Mouse (Mus musculus) heart, postnatal 0 days (tissue): ENCODE measurements around the gene Rnf40. TPM values are rescaled to one million over a fixed set of nuclear protein-coding genes. Genes with fewer than 3 reads are reported as not detected.

ENCODE experiments used
- ATAC-seq: fragments of 200-750 bp; cut with Nextera tagmentation; 2 replicates; pipeline ENCODE4 v1.8.0; 2017; ENCODE audit warnings: low read depth, moderate number of reproducible peaks, moderate library complexity; ENCODE audit not compliant: insufficient read depth
- DNase-seq: peaks from one replicate; pipeline ENCODE4 v3.0.0-alpha.2; 2016; ENCODE audit warnings: low spot score
- H3K27ac ChIP-seq: fragments of 300-500 bp; sonication (generic); 2 replicates; pipeline ENCODE4 v1.5.1; 2014; ENCODE audit warnings: low read depth, mild to moderate bottlenecking
- H3K27me3 ChIP-seq: fragments of 300-500 bp; sonication (generic); 2 replicates; pipeline ENCODE4 v1.6.1; 2014; ENCODE audit warnings: low read length, mixed read lengths; ENCODE audit not compliant: control insufficient read depth, insufficient read depth
- H3K36me3 ChIP-seq: fragments of 300-500 bp; sonication (generic); replicated peaks from 2 replicates; pipeline ENCODE4 v1.6.1; 2014; ENCODE audit warnings: low read length, mixed read lengths; ENCODE audit not compliant: control insufficient read depth, insufficient read depth
- H3K4me1 ChIP-seq: fragments of 300-500 bp; sonication (generic); 2 replicates; pipeline ENCODE4 v1.6.1; 2014; ENCODE audit warnings: antibody characterized with exemption; ENCODE audit not compliant: control insufficient read depth, insufficient read depth
- H3K4me2 ChIP-seq: fragments of 300-500 bp; sonication (generic); 2 replicates; pipeline ENCODE4 v1.6.1; 2014; ENCODE audit warnings: low read depth, mild to moderate bottlenecking, low read length, moderate library complexity
- H3K4me3 ChIP-seq: fragments of 300-500 bp; sonication (generic); 2 replicates; pipeline ENCODE4 v1.5.1; 2014; ENCODE audit warnings: low read depth, low read length
- H3K9ac ChIP-seq: fragments of 300-500 bp; sonication (generic); replicated peaks from 2 replicates; pipeline ENCODE4 v1.6.1; 2014; ENCODE audit warnings: low read depth, low read length, mixed read lengths
- H3K9me3 ChIP-seq: fragments of 300-500 bp; sonication (generic); replicated peaks from 2 replicates; pipeline ENCODE4 v1.6.1; 2016; ENCODE audit warnings: low read length; ENCODE audit not compliant: control insufficient read depth
- CTCF ChIP-seq: IDR thresholded peaks from 2 replicates; pipeline ENCODE4 v1.5.1; 2016; ENCODE audit warnings: antibody characterized with exemption, control low read depth, low read depth
- EP300 ChIP-seq: IDR thresholded peaks from 2 replicates; pipeline ENCODE4 v1.6.1; 2016; ENCODE audit warnings: antibody characterized with exemption, low read depth
- WGBS: fragments of 180-500 bp; shearing (Covaris S2); extraction: QIAGEN DNeasy Blood & Tissue Kit; methylation state at CpG from one replicate; pipeline ENCODE4 v1.1.7; 2014; 5-methylcytosine and 5-hydroxymethylcytosine counted together
- polyA plus RNA-seq: library from polyadenylated mRNA; unstranded; fragments of >200 nt; fragmentation: Nextera tagmentation; extraction: Ambion mirVana; gene quantifications from 2 replicates; pipeline ENCODE4 v1.2.1, GENCODE M21; 2015
- total RNA-seq: library from RNA; depleted of rRNA; stranded (reverse); fragments of >200 nt; gene quantifications from 2 replicates; pipeline ENCODE4 v1.2.3, GENCODE M21; 2014; ENCODE audit warnings: low replicate concordance

The Rnf40 gene
- total and polyA plus RNA-seq, 2 experiments from 2014 or later = 20.7 to 23.1 TPM

DNA sequence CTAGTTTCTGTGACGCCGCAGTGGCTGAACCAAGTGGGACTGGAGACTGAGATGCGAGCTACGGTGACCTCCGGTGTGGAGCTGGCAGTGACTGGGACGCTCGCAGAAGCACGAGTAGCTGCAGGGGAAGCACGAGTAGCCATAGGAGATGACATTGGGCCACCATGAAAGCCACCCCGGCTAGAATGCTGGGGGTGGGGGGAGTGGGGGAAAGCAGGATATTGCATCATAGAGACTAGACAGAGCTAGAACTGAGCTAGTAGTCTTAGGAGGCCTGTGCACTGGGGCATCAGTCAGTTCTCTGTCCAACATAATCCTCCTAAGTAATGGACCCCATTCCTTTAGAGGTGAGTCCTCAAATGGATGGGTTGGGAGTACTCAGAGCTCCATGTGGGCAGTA lies 15.7 kb downstream of the Rnf40 start:
- 85% methylated on average over 10 of the region's 10 CpGs for WGBS
- Histone ChIP-seq H3K4me2 (no peak overlapping the region), H3K27ac (no peak overlapping the region), H3K27me3 (no peaks in the 10 kb centered on the region), H3K4me1 (no peaks in the 10 kb centered on the region), H3K9ac (no peak overlapping the region), H3K9me3 (no peaks in the 10 kb centered on the region), H3K36me3 (peaks cover 73% of the 10 kb centered on the region), H3K4me3 (no peak overlapping the region)
- TF ChIP-seq CTCF (no peak), EP300 (no peak)
- no peak for DNase-seq
- no peak for ATAC-seq

DNA sequence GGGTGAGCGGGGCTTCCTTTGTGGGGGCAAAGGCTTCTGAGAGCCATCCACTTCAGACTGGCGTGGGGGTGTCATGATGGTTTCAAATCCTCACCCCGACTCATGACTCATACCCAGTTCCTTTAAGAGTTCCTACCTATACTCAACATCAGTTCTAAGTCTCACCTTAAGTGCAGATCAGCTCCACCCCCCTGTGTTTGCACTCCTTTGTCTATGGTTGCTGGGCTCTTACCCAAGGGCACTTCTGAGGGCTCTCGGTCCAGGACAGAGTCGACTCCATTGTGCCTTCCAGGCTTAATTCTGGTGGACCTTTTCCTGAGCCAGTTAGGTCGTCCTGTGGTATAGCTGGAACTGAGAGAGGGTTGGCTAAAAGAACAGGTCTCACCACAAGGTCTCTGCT lies 18.6 kb downstream of the Rnf40 start:
- Histone ChIP-seq H3K27ac (no peak overlapping the region), H3K9me3 (no peaks in the 10 kb centered on the region), H3K9ac (no peak overlapping the region), H3K27me3 (no peaks in the 10 kb centered on the region), H3K4me3 (no peak overlapping the region), H3K36me3 (peaks cover 74% of the 10 kb centered on the region), H3K4me1 (no peaks in the 10 kb centered on the region), H3K4me2 (no peak overlapping the region)
- 80% methylated on average over 6 of the region's 6 CpGs for WGBS
- no peak for DNase-seq
- TF ChIP-seq CTCF (no peak), EP300 (no peak)
- ATAC-seq = no peak

DNA sequence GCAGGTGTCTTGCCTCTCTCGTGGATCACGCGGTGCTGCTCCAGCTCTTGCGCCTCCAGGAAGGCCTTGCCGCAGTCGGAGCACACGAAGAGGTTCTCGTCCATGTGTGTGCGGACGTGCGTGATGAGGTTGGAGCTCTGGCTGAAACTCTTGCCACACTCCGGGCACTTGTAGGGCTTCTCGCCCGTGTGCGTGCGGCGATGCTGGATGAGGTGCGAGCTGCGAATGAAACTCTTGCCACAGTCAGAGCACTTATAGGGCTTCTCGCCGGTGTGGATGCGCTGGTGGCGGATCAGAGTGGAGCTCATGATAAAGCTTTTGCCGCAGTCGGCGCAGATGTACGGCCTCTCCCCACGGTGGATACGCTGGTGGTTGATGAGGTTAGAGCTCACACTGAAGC lies 22.4 kb downstream of the Rnf40 start:
- Histone ChIP-seq H3K36me3 (peaks cover 55% of the 10 kb centered on the region), H3K27ac (no peak overlapping the region), H3K9me3 (no peaks in the 10 kb centered on the region), H3K9ac (no peak overlapping the region), H3K4me2 (no peak overlapping the region), H3K4me3 (no peak overlapping the region), H3K4me1 (peaks cover 9% of the 10 kb centered on the region), H3K27me3 (no peaks in the 10 kb centered on the region)
- ATAC-seq = no peak
- DNase-seq = no peak
- TF ChIP-seq CTCF (no peak), EP300 (no peak)
- WGBS = 96% methylated on average over 29 of the region's 29 CpGs

DNA sequence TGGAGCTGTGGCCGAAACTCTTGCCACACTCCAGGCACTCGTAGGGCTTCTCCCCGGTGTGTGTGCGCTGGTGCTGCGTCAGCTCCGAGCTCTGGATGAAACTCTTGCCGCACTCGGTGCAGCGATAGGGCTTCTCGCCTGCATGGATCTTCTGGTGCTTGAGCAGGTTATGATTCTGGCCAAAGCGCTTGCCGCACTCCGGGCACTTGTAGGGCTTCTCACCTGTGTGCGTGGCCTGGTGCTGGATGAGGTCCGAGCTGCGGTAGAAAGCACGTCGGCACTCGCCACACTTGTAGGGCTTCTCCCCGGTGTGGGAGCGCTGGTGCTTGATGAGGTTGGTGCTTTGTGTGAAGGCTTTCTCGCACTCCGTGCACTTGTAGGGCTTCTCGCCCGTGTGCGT lies 23.0 kb downstream of the Rnf40 start:
- H3K4me1 ChIP-seq = peaks cover 9% of the 10 kb centered on the region
- DNase-seq (no peak), ATAC-seq (no peak)
- H3K9me3 ChIP-seq = no peaks in the 10 kb centered on the region
- no peak overlapping the region for H3K9ac ChIP-seq
- H3K4me3 ChIP-seq = no peak overlapping the region
- 97% methylated on average over 26 of the region's 26 CpGs for WGBS
- peaks cover 55% of the 10 kb centered on the region for H3K36me3 ChIP-seq
- no peaks in the 10 kb centered on the region for H3K27me3 ChIP-seq
- H3K4me2 ChIP-seq = no peak overlapping the region
- no peak for TF ChIP-seq EP300
- TF ChIP-seq CTCF = no peak
- H3K27ac ChIP-seq = no peak overlapping the region

DNA sequence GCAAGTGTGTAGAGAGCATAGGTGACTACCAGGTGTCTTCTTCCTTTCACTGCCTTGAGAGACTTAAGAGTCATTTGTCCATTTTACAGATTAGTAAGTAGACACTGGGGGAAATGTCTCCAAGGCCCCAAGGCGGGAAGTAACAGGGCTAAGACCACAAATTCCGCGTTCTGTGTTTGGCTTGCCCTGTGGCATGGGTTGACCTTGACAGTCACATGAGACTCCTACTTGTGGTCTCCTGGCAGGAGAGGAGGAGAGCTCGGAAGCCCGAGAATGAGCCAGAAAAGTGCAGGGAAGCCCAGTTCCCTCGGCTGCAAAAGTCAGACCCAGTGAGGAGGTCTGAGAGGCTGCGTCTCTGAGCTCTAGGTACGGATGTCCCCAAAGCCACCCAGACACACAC lies 24.9 kb downstream of the Rnf40 start:
- H3K9ac ChIP-seq = peak overlapping the region; percentile 96; the same call in 1 of the 2 replicates
- no peak overlapping the region; the same call in 1 of the 2 replicates for H3K4me3 ChIP-seq
- peaks cover 9% of the 10 kb centered on the region for H3K4me1 ChIP-seq
- TF ChIP-seq CTCF (no peak), EP300 (no peak)
- H3K27ac ChIP-seq = peak overlapping the region; percentile 96; the same call in 1 of the 2 replicates
- peak overlapping the region; percentile 95 for H3K4me2 ChIP-seq
- peaks cover 41% of the 10 kb centered on the region for H3K36me3 ChIP-seq
- no peaks in the 10 kb centered on the region for H3K9me3 ChIP-seq
- DNase-seq = no peak
- WGBS = 54% methylated on average over 8 of the region's 8 CpGs
- H3K27me3 ChIP-seq = no peaks in the 10 kb centered on the region
- ATAC-seq = no peak

DNA sequence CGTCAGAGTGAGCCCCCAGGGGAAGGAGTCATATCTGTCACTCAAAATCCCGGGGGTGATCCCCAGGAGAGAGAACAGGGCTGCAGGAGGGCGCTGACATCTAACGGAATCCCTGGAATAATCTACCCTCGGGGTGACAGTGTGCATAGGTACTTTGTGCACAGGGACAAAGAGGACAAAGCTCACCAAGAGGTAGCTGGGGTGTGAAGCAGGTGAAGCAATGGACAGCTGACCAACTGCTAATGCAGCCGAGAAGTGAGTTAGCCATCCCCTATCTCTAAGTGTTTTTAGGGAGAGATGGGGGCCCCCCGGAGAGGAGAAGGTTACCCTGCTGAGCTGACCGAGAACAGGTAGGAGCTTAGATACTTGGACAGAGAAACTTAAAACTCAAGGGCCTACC lies 25.5 kb downstream of the Rnf40 start:
- 19% methylated on average over 8 of the region's 8 CpGs for WGBS
- H3K36me3 ChIP-seq = peaks cover 40% of the 10 kb centered on the region
- no peaks in the 10 kb centered on the region for H3K27me3 ChIP-seq
- H3K4me3 ChIP-seq = peak overlapping the region; percentile 94
- H3K4me2 ChIP-seq = peak overlapping the region; percentile 95
- ATAC-seq (no peak), DNase-seq (peak; percentile 5)
- peak overlapping the region; percentile 96 for H3K9ac ChIP-seq
- H3K27ac ChIP-seq = peak overlapping the region; percentile 96
- peaks cover 9% of the 10 kb centered on the region for H3K4me1 ChIP-seq
- H3K9me3 ChIP-seq = no peaks in the 10 kb centered on the region
- TF ChIP-seq CTCF = no peak
- no peak for TF ChIP-seq EP300
